Mouse (Mus musculus) urinary bladder, postnatal 4 days (tissue): ENCODE results near the gene Gsg1l.

Experiments
- DNase-seq, 2 experiments: peaks; one replicate each; pipeline ENCODE4 v3.0.0; 2021 to 2022; ENCODE audit warnings: low spot score in 2 of 2

Gene Gsg1l

GRCm38 (mm10) chr7:126031598-126032364 is 50.4 kb downstream of the Gsg1l start:
- no peak for DNase-seq

GRCm38 (mm10) chr7:126027410-126027809 is 54.8 kb downstream of the Gsg1l start:
- no peak for DNase-seq

DNA sequence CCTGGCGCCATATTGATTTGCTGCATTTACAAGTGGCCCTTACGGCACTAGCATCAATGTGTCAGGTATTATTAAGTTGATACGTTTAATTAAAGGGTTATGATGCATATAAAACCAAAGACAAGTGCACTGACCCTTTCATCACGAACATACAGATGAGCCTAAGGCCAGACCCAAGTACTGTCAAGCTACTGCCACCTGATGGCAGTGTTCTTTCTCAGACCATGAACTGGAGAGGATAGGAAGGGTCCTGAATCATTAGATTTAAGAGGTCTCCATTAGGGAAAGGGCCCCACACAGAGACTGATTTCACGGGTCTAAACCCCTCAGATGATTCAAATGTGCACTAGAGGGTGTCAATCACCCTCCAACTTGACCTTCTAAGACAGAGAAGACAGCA is 55.6 kb downstream of the Gsg1l start:
- no peak for DNase-seq

GRCm38 (mm10) chr7:126019966-126020365 is 62.2 kb downstream of the Gsg1l start:
- no peak for DNase-seq

GRCm38 (mm10) chr7:126019321-126019720 is 62.9 kb downstream of the Gsg1l start:
- DNase-seq = no peak

DNA sequence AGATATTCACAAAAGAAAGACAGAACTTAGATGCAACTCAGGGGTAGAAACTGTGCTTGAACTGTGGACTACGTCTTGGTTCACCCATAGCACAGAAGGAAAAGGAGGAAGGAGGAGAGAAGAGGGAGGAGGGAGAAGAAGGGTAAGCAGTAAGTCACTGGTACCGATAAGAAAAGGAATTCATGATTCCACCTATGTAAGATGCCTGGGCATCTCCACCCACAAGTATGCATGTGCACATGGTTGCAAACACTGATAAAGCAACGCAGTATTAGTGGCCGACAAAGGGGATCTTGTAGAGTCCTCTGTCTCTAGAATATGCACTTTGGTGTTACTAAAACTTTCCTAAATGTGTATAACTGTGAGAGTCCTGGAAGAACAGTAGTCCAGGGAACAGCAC is 64.8 kb downstream of the Gsg1l start:
- no peak for DNase-seq

DNA sequence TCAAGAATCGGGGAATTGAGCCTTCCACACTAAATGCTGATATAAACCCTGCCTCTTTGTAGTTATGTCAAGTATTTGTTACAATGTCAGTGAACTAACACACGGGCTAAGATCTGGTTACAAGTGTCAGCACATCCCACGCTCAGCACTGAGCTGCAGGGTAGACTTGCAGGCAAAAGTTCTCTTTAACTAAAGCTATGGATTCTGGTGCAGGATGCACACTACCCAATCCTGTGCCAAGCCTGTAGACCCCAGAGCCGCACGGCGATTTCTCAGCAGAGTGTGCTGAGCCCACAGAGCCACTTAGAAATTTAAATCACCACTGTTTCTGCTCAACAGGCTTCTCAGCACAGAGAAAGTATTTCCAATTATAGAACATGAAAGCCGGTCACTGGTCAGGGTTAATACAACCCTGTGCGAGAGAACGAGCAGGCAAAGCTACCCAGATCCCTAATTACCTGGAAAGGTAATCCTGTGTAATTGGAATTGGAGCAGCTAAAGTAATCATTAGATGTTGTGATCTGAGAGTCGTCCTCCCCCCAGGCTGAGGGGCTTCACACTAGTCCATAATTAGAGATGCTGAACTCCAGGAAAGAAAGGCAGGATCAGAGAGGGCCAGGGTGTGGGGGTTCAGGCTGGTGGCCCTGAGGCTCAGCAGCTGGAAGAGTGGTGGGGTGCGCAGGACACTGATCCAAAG is 69.7 kb downstream of the Gsg1l start:
- no peak for DNase-seq

DNA sequence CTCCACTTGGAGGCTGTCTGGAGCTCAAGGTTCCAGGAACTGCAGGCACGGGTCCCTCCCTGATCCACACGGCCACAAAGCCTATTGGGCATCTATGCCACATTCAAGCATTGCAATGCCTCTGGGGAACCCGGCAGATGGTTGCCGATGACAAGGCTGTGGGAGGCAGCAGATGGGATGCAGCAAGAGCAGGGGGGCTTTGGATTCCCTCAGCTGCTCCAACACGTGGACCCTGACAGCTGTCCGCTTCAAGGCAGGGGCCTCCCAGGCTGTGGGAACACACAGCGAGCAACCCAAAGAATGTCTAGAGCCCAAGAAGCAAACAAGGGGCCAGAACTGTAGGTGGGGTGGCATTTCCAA is 73.4 kb downstream of the Gsg1l start:
- DNase-seq = no peak

GRCm38 (mm10) chr7:126008139-126008788 is 73.9 kb downstream of the Gsg1l start:
- no peak for DNase-seq

- DNase-seq = no peak
These were observed 74.9 kb downstream of the Gsg1l start for GRCm38 (mm10) chr7:126007132-126007910.

DNA sequence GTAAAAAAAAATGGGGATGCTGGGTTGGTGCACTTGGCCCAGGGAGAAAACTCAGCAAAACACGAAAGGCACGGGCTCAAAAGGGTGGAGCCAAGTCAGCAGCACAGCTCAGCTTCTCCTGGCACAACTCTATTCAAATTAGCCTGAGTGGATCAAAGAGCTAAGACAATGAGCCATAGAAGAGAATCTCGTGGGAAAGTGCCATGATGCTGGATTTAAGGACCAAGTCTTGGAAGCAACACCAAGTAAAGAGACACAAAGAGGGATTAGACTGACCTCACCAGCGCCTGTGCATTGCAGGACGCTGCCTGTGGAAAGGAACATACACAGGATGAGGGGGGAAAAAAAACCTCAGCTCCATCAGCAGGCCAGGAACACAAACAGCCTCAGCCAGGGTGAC is 76.9 kb downstream of the Gsg1l start:
- no peak for DNase-seq

DNA sequence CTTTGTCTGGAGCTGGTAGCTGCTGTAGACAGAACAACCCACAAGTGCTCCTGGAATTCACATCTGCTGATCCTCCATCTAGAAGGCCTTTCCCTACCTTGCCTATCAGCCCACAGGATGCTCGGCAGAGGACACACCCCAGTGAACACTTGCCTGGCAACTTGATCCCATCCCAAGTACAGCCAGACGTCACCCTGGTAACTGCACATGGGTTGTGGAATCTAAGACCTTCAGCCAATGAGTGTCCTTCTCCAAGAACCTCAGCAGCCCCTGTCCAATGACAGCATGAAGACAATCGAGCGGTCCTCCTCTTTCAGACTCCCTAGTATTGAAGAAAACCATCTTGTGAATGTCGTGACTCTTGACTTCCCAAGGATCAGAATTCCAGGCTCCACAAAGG is 80.5 kb downstream of the Gsg1l start:
- no peak for DNase-seq

GRCm38 (mm10) chr7:125999921-126000320 is 82.3 kb downstream of the Gsg1l start:
- DNase-seq = no peak

DNA sequence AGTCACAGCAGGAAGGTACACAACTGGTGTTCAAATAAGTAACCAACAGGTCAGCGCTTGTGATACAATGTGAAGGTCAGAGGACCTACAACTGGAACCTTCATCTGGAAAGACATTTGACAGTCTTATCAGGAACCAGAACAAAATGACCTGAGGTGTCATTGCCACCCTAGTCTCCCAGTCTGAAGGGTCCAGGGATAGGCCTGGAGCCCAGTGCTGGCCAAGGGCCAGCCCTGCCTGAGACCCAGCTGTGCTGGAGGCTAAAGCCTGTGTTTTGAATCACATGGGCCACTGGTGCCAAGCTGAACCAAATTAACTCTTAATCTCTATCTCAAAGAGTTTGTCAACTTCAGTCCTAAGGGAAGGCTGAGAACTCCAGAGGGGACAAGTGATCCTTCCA is 86.1 kb downstream of the Gsg1l start:
- no peak for DNase-seq

- DNase-seq = no peak
These were observed 89.8 kb downstream of the Gsg1l start for GRCm38 (mm10) chr7:125992356-125992891.

DNA sequence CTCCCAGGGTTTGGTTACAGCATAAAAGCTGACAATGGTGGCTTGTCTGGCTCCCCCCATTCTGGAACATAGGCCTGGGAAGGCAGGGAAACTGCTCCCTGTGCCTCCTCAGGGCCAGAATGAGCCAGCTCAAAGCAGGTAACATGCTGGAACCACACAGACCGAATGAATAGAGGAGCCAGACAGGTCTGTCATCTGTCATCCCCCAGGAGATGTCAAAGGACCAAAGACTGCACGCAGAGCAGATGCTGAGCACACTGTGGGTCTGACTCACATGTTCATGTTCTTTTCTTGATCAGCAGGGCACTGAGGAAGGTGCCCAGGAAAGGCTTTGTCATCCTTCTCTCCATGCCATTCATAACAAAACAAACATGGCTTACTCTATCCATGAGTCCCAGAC is 90.4 kb downstream of the Gsg1l start:
- no peak for DNase-seq

DNA sequence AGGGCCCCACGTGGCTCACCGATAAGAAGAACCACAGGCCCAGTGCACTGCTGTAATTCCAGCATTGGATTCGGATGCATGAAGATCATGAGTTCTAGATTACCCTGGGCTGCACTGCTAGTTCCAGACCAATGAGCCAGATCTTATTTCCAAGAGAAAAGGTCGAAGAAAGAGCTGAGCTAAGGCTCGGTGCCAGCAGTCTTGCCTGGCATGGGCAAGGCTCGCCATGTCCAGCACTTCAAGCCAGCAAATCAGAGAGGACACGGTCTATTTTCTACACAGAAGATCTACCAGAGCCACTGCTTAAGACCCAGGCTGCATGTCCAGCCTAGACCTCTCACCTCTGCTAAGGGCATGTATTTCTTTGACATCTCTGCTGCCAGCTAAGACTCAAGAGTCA is 92.2 kb downstream of the Gsg1l start:
- no peak for DNase-seq

GRCm38 (mm10) chr7:125989489-125989888 is 92.7 kb downstream of the Gsg1l start:
- no peak for DNase-seq

DNA sequence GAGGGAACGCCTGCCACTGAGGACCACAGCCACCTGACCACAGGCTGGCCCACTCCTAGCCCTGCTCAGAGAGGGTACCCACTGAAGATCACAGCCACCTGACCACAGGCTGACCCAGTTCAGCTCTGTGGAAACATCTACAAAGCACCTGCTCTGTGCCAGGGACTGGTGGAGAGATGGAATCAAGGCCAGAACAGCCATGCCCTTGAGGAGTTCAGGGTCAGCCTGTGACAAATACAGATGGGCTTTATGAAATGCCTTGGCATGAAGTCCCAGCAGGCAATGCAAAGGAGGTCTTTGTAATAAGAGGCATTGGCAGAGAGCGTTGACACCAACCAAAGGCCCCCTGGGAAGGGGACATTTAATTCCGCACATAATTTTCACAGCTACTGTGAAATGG is 93.9 kb downstream of the Gsg1l start:
- DNase-seq = no peak

GRCm38 (mm10) chr7:125987117-125987516 is 95.1 kb downstream of the Gsg1l start:
- DNase-seq = no peak

GRCm38 (mm10) chr7:125985565-125985964 is 96.6 kb downstream of the Gsg1l start:
- DNase-seq = no peak
